Mouse (Mus musculus) embryonic facial prominence, embryonic 11.5 days (tissue): ENCODE measurements around the gene Acyp1. TPM values are rescaled to one million over a fixed set of nuclear protein-coding genes. Genes with fewer than 3 reads are reported as not detected.

Experiments
- microRNA-seq: library from miRNA; unstranded; fragments of <30 nt; microRNA quantifications from one replicate; pipeline ENCODE4, GENCODE M21; 2016; ENCODE audit warnings: borderline number of aligned reads
- polyA plus RNA-seq: library from polyadenylated mRNA; unstranded; fragments of >200 nt; fragmentation: Nextera tagmentation; extraction: Ambion mirVana; gene quantifications from 2 replicates; pipeline ENCODE4 v1.2.1, GENCODE M21; 2014

Acyp1 gene
- polyA plus RNA-seq, 1 experiment from 2014 or later: 58.5 TPM

Small RNAs within 50 kb of the gene (microRNA-seq; reads per million reads assigned to microRNA genes)
- not detected for gene Mir6938

Other genes with a start within 250 kb of the Acyp1 start
- gene Prox2, start 177.7 kb downstream of the Acyp1 start, polyA plus RNA-seq: 2.9 TPM in 2 replicates
- gene Dlst, start 177.6 kb downstream of the Acyp1 start, polyA plus RNA-seq: 91.2 and 102 TPM in 2 replicates
- gene Rps6kl1, start 137.2 kb downstream of the Acyp1 start, polyA plus RNA-seq: 1.3 and 1.6 TPM in 2 replicates
- gene Pgf, start 110.6 kb downstream of the Acyp1 start, polyA plus RNA-seq: 13.4 and 14.5 TPM in 2 replicates
- gene Eif2b2, start 69.0 kb downstream of the Acyp1 start, polyA plus RNA-seq: 89.6 and 90.0 TPM in 2 replicates
- 9.5 TPM in 2 replicates for gene Mlh3, start 17.8 kb downstream of the Acyp1 start, polyA plus RNA-seq
- 0.89 and 0.95 TPM in 2 replicates for gene Zc2hc1c, start 153 bp upstream of the Acyp1 start, polyA plus RNA-seq
- 15.2 and 15.7 TPM in 2 replicates for gene Nek9, start 50.9 kb upstream of the Acyp1 start, polyA plus RNA-seq
- gene Tmed10, start 86.4 kb upstream of the Acyp1 start, polyA plus RNA-seq: 297 and 302 TPM in 2 replicates
- 1.1 and 1.6 TPM in 2 replicates for gene Fos, start 185.5 kb upstream of the Acyp1 start, polyA plus RNA-seq